Mouse (Mus musculus) bone marrow, adult 2 months (tissue): ENCODE data around the gene Fer1l4.

ENCODE experiments used
- CTCF ChIP-seq: fragments of 200-500 bp; IDR thresholded peaks from 2 replicates; pipeline ENCODE4 v1.5.1; 2011; ENCODE audit warnings: low read length, control low read depth; ENCODE audit not compliant: control insufficient read depth, insufficient read depth
- POLR2A ChIP-seq: fragments of 200-500 bp; IDR thresholded peaks from 2 replicates; pipeline ENCODE4 v1.6.1; 2011; ENCODE audit warnings: low read depth, mild to moderate bottlenecking, control low read depth, low read length, borderline replicate concordance; ENCODE audit not compliant: control insufficient read depth

DNA sequence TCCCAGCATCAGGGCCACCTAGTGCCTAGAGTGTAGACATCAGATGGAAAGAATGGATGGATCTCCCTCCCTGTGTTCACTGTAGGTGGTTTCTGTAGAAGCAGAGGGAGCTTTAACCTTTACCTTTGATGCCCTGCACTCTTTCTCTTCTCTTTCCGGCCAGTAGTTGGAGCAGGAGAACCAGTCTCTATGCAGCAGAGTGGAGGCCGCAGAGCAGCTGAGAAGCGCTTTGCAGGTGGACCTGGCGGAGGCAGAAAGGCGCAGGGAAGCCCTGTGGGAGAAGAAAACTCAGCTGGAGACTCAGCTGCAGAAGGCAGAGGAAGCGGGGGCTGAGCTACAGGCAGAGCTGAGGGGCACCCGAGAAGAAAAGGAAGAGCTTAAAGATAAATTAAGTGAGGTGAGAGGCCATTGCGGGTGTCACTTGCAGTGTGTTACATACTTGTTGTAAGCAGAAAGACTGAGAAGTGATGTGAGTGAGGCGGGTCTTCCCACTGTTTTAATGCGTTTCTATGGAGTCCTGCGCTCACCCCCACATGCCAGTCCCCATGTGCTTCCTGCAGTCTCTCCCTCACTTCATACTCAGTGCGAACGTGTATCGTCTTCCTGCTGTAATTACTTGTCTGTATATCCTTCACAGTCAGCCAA is 78.5 kb downstream of the Fer1l4 start:
- TF ChIP-seq POLR2A (no peak), CTCF (peak; percentile 6; the same call in 1 of the 2 replicates)
